Mouse (Mus musculus): ENCODE measurements around the gene Baiap2.

Baiap2 gene

GRCm38 (mm10) chr11:120002634-120003220, 60.2 kb downstream of the Baiap2 start:
- in situ Hi-C loops (cut with MboI; ENCODE audit: unreplicated experiment in 2 of 2), result loop anchor here in 1 of 2 experiments (5.0 kb wide), 1 partner anchor 490 kb away; no protein-coding TSS in a partner anchor

- in situ Hi-C loops (cut with MboI; ENCODE audit: unreplicated experiment in 2 of 2), result no loop called here
These were observed 63.1 kb downstream of the Baiap2 start for GRCm38 (mm10) chr11:120005434-120006317.

GRCm38 (mm10) chr11:120007496-120008080, 65.0 kb downstream of the Baiap2 start:
- in situ Hi-C loops (cut with MboI; ENCODE audit: unreplicated experiment in 2 of 2), result no loop called here

GRCm38 (mm10) chr11:120008501-120008900, 65.9 kb downstream of the Baiap2 start:
- in situ Hi-C loops (cut with MboI; ENCODE audit: unreplicated experiment in 2 of 2), result no loop called here

GRCm38 (mm10) chr11:120008956-120009355, 66.4 kb downstream of the Baiap2 start:
- in situ Hi-C loops (cut with MboI; ENCODE audit: unreplicated experiment in 2 of 2), result no loop called here

GRCm38 (mm10) chr11:120009937-120010336, 67.4 kb downstream of the Baiap2 start:
- in situ Hi-C loops (cut with MboI; ENCODE audit: unreplicated experiment in 2 of 2), result loop anchor here in 1 of 2 experiments (5.0 to 10.0 kb wide), 2 partner anchors 92 to 295 kb away; no protein-coding TSS in a partner anchor

GRCm38 (mm10) chr11:120011114-120011760, 68.7 kb downstream of the Baiap2 start:
- in situ Hi-C loops (cut with MboI; ENCODE audit: unreplicated experiment in 2 of 2), result loop anchor here in 1 of 2 experiments (5.0 to 10.0 kb wide), 2 partner anchors 91 to 294 kb away; no protein-coding TSS in a partner anchor

GRCm38 (mm10) chr11:120011761-120012560, 69.4 kb downstream of the Baiap2 start:
- in situ Hi-C loops (cut with MboI; ENCODE audit: unreplicated experiment in 2 of 2), result loop anchor here in 1 of 2 experiments (5.0 to 10.0 kb wide), 2 partner anchors 90 to 293 kb away; no protein-coding TSS in a partner anchor

GRCm38 (mm10) chr11:120012702-120013101, 70.1 kb downstream of the Baiap2 start:
- in situ Hi-C loops (cut with MboI; ENCODE audit: unreplicated experiment in 2 of 2), result loop anchor here in 1 of 2 experiments (5.0 to 10.0 kb wide), 2 partner anchors 90 to 292 kb away; no protein-coding TSS in a partner anchor

- in situ Hi-C loops (cut with MboI; ENCODE audit: unreplicated experiment in 2 of 2), result loop anchor here in 1 of 2 experiments (5.0 to 10.0 kb wide), 2 partner anchors 89 to 292 kb away; no protein-coding TSS in a partner anchor
These were observed 70.7 kb downstream of the Baiap2 start for GRCm38 (mm10) chr11:120013174-120013711.

GRCm38 (mm10) chr11:120014758-120015157, 72.2 kb downstream of the Baiap2 start:
- in situ Hi-C loops (cut with MboI; ENCODE audit: unreplicated experiment in 2 of 2), result loop anchor here in 1 of 2 experiments (5.0 to 10.0 kb wide), 2 partner anchors 88 to 290 kb away; no protein-coding TSS in a partner anchor

GRCm38 (mm10) chr11:120017011-120017410, 74.4 kb downstream of the Baiap2 start:
- in situ Hi-C loops (cut with MboI; ENCODE audit: unreplicated experiment in 2 of 2), result loop anchor here in 1 of 2 experiments (10.0 kb wide), 1 partner anchor 288 kb away; no protein-coding TSS in a partner anchor

GRCm38 (mm10) chr11:120019542-120020440, 77.2 kb downstream of the Baiap2 start:
- in situ Hi-C loops (cut with MboI; ENCODE audit: unreplicated experiment in 2 of 2), result loop anchor here (10.0 kb wide), 1 partner anchor 285 kb away; no protein-coding TSS in a partner anchor

GRCm38 (mm10) chr11:120021367-120021766, 78.8 kb downstream of the Baiap2 start:
- in situ Hi-C loops (cut with MboI; ENCODE audit: unreplicated experiment in 2 of 2), result loop anchor here in 1 of 2 experiments (10.0 kb wide), 1 partner anchor 283 kb away; no protein-coding TSS in a partner anchor

- in situ Hi-C loops (cut with MboI; ENCODE audit: unreplicated experiment in 2 of 2), result loop anchor here in 1 of 2 experiments (10.0 kb wide), 1 partner anchor 283 kb away; no protein-coding TSS in a partner anchor
These were observed 79.7 kb downstream of the Baiap2 start for GRCm38 (mm10) chr11:120022216-120022615.

- in situ Hi-C loops (cut with MboI; ENCODE audit: unreplicated experiment in 2 of 2), result loop anchor here in 1 of 2 experiments (10.0 kb wide), 1 partner anchor 282 kb away; no protein-coding TSS in a partner anchor
These were observed 80.3 kb downstream of the Baiap2 start for GRCm38 (mm10) chr11:120022841-120023240.

- in situ Hi-C loops (cut with MboI; ENCODE audit: unreplicated experiment in 2 of 2), result loop anchor here in 1 of 2 experiments (5.0 to 10.0 kb wide), 3 partner anchors 45 to 278 kb away; no protein-coding TSS in a partner anchor
These were observed 84.4 kb downstream of the Baiap2 start for GRCm38 (mm10) chr11:120026941-120027340.

All from v-Abl transformed pro-B cells (cell line).